Mouse (Mus musculus) mesoderm, embryonic 11.5 days (tissue): ENCODE data around the gene Tut1.

ENCODE experiments used
- DNase-seq: peaks from one replicate; pipeline ENCODE4 v3.0.0-alpha.2; 2012; ENCODE audit warnings: low read depth, low spot score

Tut1 gene

DNA sequence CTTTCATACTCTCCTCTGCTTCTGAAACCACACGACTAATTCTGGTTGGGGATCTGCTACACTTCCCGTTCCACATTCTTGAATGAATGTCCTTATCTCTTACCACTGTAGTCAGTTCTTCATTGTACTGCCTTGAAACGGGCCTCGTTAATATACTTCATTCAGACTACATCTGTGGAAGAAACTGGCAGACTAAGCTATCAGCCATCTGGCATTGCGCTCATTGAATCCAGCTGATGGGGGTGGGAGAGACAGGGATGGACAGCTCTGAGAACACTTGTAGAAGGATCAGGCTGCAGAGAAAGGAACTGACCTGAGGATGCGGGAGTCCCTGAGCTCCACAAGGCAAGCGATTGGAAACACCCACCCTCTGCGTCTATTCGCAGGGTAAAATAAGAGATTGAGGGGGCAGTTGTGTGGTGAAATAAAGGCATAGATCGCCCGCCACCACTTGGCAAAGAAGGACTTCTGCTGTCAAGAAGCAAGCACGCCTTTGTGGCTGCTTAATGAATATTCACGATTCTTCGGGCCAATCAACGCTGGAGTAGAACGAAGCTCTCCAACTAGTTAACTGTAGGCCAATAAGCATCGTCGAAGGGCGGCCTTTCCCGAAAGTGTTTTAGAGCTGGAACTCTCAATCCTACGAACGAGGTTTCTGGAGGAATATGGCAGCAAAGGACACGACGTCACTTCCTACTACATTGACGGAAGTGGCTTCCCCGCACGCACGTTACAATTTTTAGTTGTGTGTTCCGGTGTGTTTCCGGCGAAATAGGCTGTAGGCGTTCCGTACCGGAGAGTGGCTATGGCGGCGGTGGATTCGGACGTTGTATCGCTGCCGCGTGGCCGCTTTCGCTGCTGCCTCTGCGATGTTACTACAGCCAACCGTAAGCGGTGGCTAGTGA lies at the start of gene Tut1:
Tut1 (plus strand) TSS at position 713 of the 905 bp plus-strand sequence.
- DNase-seq, result peak; percentile 96

DNA sequence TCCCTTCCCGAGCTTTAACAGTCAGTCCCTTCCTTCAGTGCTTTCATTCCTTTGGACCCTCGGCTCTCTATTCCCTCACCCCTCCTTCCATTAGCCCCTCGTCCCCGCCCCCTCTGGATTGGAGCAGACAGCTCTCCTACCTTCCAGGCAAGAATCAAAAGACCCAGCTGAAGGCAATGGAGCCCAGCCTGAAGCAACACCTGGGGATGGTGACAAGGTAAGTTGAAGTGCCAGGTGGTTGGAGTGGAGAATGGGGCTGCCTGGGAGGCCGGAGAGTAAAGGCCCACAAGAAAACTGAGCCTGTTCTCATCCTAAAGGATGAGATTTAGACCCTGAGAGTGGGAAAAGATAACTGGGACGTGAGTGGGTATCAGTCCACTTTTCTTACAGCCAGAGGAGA lies 45.1 kb upstream of the Tut1 start:
- no peak for DNase-seq

DNA sequence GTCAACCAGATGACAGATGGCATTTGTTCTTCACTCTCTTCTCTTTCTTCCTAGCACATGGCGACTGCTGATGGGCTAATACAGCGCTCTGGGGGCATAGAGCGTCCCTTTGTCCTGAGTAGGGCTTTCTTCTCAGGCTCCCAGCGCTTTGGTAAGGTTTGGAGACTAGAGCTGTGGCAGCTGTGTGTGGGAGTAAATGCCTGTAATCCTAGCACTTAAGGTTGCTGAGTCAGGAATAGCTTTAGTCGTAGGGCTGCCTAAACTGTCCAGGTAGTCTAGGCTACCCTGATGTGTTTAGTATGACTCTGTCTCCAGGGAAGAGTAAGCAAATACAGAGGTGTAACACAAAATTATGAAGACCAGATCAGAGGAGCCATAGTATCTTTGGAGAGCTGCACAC lies 41.8 kb upstream of the Tut1 start:
- DNase-seq, result no peak

DNA sequence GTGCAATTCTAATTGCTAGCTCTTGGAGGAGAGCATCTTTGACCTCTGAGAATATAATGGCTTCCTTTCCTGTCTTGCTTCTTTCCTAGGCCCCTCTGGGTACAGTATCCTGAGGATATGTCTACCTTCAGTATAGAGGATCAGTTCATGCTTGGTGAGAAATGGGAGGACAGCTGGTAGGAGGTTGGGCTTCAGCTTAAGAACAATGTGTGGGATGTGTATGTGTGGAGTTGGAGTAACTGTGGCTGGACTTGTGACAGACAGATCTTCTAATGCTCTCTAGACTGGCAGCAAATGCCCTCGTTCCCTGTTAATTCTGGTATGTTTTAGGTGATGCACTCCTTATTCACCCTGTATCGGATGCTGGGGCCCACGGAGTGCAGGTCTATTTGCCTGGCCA lies 39.4 kb upstream of the Tut1 start:
- DNase-seq, result no peak

DNA sequence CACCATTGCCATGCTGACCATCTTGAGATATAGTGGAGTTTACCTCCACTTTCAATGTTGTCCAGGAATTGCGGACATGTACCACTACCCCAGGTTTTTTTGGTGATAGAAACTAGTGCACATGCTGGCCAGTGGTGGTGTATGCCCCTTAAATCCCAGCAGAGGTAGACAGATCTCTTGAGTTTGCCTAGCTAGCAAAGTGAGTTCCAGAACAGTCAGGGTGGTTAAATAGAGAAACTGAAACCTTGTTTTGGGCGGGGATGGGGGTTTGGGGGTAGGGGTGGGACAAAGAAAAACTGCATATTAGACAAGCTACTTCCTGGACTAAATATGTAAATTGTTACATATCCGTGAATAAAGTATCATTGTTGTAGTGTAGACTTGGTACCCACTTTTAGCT lies 34.6 kb upstream of the Tut1 start:
- no peak for DNase-seq

DNA sequence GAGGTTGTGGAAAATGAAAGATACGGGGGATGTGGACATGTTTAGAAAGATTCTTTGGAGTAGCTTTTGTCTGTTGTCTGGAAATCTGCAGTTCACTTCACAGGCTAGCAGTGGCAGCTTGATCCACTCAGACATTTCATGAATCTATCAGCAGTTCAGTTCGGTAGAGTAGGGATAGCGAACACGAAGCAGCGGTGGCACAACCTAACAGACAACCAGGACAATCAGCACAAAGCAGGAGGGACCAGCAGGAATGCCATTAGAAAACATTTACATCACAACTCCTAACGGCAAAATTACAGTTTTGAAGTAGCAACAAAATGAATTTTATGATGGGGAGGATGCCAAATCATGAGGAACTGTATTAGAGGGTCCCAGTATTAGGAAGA lies 34.0 kb upstream of the Tut1 start:
- no peak for DNase-seq

DNA sequence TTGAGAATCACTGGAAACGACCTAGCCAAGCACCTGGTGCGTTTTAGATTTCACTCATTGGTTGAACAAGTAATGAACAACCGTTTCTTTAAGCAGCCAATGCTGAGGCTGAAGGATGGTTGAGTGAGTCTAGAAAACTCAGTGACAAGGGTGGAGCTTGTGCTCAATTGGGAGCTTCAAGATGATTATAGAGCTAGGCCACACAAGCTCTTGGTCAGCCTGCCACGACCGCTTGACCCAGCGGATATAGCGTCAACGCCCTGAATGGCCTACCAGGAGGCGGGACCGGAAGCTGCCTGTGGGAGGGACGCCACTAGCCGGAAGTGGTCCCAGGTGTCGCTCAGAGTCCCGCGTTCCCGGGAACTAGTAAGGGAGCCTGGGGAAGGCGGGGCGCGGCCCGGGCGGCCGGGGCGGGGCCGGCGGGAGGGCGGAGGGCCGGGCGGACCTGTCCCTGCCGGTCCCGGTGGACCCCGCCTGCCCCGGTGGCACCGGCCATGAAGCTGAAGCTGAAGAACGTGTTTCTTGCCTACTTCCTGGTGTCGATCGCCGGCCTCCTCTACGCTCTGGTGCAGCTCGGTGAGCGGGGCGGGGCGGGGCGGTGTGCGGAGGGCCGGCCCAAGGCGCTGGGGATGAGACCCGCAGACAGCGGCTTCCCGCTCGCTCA lies 33.4 kb upstream of the Tut1 start, which contains the start of gene B3gat3:
B3gat3 (plus strand) TSS at position 302 of the 664 bp plus-strand sequence.
- DNase-seq, result peak; percentile 94

DNA sequence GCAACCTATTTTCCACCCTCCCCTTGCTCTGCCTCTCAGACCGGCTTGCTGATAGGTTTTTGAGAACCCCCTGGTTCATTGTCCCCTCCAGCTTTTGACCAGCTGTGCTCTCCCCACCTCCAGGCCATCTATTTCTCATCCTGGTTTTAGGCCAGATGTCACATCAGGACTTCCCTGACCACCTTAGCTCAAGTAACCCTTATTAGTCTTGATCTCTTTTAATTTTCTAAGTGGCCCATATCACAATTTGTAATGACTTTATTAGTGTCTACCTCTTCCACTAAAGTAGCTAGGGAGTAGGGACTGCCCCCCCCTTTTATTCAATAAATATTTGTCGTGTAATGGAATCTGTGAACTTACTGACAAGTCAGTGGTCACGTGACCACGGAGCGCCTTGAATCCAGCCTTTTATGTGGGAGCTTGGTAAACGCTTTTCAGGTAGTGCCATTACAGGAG lies 32.8 kb upstream of the Tut1 start:
- peak; percentile 68 for DNase-seq

DNA sequence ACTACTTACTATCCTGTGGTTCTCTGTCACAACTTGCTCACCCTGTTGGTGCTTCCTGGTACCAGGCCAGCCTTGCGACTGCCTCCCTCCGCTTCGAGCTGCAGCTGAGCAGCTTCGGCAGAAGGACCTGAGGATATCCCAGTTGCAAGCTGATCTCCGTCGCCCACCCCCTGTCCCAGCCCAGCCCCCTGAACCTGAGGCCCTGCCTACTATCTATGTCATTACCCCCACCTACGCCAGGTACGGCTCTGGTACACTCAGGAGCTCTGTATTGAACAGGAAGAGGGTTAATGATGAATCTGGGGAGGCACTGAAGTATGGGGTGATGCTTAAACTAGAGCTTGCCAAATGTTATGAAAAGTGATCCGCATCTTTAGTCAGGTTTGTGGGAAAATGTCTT lies 31.9 kb upstream of the Tut1 start:
- no peak for DNase-seq

DNA sequence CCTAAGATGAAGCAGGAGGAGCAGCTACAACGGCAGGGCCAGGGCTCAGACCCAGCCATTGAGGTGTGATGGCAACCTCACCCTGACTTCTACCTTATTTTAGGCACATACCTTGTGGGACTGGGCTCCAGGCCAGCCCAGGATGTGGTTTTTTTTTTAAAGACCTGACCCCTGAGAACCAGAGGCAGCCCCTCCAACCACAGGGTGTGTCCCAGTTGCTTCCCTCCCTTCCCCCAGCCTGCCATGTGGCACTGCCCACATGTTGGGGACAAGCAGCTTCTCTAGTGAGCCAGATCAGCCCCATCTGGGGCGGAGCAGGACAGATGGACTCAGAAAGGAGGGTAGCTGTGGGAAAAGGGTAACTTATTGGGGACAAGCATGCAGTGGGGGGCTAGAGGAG lies 26.9 kb upstream of the Tut1 start:
- no peak for DNase-seq

DNA sequence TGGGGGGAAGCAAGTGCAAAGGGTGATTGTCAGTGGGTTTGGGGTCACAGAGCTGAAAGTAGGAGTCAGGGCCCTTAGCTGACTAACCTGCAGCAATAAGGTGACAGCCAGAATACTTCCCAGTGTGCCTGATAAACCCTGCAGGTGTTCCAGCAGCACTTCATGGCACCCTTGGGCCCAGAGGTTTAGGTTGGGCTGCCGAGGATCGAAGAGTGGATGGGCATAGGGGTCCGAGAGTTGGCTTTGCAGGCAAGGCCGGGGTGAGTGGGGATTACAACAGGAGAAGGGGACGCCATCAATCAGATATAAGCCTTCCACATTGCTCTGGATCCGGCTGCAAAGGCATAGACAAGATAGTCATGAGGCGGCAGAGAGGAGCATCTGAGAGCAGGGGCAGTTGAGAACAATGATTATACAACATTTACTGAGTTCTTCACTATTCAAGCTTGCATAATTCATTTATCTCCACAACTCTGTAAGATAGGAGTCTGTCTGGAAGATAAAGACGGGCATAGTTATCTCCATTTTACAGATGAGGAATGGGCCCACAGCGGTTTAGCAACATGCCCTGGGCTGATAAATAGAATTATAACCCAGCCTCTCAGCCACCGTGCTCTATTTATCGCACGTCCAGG lies 25.6 kb upstream of the Tut1 start:
- DNase-seq, result no peak

DNA sequence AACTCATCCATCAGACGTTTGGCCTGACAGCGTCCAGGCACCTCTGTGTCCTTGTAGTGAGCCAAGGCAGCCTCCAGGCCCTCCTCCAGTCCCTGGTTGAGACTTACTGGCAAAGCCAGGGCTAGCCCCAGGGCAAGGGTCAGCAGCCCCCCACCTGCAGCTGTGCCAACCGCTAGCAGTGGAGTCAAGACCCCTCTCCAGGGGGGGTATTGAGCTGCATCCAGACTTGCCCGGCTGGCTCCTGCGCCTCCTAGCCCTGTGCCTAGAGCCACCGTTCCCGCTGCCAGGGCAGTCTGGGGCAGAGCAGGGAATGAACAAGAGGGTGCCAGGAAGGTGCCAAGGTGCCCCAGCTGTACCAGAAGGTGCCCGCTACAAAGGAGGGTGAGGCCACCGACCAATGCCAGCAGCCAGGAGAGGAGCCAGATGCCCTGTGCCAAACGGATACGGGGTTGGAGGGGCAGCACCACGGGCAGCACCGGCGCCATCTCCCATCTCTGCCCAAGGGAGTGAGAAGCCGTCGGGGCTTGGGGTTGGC lies 24.9 kb upstream of the Tut1 start:
- DNase-seq, result no peak

DNA sequence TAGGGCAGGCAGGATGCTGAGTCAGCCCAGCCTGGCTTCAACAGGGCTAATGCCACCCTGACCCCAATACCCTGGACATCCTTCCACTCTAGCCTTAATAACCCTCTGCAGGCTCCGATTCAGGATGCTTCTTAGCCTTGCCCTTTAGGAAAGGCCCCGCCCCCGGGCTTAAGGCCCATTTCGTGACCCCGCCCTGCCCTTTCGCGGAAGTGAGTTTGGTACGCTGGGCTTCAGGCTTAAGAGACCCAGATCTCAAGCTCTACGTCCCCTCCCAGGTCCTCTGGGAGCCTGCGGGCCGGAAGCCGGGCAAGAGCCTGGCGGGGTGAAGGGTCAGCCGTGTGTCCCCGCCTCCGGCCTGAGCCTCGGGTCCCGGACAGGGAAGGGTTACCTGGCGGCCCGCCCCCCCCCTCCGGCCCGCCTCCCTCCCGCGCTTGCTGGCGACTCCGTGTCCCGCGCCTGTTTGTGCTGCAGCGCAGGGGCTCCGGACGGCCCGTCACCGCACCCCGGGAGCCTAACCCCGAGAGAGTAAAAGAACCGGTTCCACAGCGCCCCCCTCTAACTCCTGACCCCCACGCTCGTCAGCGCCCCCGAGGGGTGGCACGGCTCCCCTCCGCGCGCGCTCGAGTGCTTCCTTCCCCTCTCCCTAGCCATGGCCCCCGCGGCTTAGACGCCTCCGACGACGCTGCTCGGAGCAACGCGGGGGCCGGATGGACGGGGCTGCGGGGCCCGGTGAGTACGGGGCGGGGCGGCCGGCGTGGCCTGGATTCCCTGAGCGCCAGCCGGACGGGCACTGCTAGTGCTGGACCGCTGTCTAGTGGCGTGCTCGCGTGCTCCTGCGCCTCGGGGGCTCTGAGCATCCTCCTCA lies 24.2 kb upstream of the Tut1 start, which contains the start of the genes Rom1 and Eml3:
Rom1 (minus strand) TSS at position 133 of the 865 bp plus-strand sequence.
Eml3 (plus strand) TSS at position 329 of the 865 bp plus-strand sequence.
- peak; percentile 80 for DNase-seq

DNA sequence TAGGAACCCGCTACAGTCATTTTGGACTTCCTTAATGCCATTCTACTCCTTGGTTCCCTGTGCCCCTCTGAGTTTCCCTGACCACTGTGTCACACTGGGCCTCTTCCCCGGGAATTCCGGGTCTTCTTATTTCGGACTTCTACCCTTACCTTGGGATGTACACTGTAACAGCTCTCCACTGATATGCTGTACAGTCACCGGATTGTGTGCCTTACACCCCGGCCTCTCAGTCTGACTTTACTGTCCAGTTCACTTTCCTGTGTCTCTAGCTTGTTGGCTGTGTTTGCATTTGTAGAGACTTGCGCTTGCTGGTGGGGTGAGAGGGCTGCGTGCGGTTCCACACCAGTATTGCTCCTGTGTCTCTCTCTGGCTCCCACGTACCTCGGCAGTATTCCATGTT lies 23.5 kb upstream of the Tut1 start:
- DNase-seq, result no peak

DNA sequence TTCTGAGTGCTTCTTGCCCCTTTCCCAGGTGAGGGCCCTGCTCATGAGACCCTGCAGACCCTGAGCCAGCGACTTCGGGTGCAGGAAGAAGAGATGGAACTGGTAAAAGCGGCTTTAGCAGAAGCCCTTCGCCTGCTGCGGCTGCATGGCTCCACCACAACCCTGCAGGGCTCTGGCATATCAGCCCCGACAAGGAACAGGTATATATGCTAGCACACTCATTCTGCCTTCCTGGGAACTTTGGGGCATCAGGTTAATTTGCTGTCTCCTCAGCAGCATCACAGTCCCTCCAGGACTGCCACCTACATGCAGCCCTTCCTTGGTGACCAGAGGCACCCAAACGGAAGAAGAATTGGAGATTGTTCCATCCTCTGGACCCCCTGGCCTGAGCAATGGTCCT lies 22.9 kb upstream of the Tut1 start:
- DNase-seq, result no peak

DNA sequence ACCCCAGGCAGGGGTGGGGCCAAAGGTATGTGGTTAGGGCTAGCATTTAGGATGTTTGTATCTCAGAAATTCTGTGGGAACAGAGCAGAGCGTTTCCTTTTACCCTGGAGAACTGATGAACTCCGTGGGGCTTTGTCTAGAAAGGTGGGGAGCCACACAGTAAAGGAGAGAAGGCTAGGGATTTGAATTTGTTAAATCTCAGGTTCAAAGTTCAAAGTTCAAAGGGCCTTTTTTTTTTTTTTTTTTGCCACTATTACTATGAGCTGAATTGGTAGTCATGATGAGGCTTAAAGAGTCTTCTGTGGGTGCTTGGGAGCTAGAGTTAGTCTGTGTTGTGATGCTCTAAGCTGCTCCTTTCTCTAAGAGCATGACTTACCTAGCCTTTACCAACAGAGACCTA lies 16.9 kb upstream of the Tut1 start:
- DNase-seq, result no peak

DNA sequence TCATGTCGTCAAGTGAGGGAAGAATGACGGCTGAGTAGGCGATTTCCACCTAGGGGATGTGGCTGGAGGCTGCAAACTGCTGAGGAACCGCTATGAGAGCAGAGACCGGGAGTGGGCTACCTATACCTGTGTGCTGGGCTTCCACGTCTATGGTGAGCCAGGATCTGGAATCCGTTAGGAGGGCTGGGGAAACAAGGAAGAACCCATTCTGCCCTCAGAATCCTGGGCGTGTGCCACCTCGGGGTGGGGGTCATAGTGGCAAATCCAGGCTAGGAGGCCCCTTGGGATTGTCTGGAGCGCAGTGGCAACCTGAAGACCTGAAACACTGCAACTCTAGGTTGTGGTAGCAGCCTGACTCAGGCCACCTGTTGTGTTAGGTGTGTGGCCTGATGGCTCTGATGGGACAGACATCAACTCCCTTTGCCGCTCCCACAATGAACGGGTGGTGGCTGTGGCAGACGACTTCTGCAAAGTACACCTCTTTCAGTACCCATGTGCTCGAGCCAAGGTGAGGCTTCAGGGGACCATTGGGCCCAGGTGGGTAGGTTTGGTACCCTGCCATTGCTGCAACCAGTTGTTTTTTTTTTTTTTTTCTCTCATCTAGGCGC lies 13.0 kb upstream of the Tut1 start:
- no peak for DNase-seq

DNA sequence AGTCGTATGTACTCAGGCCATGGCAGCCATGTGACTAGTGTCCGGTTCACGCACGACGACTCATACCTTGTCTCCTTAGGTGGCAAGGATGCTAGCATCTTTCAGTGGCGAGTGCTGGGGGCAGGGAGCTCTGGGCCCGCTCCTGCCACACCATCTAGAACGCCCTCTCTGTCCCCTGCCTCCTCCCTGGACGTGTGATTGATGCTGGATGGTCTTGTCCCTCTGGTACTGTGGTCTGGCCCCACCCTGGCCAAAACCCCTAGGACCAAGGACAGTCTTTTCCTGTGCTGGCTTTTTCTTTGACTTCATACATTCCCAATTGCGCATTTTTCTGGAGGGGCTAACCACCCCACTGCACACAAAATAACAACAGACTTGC lies 12.5 kb upstream of the Tut1 start:
- DNase-seq, result no peak

DNA sequence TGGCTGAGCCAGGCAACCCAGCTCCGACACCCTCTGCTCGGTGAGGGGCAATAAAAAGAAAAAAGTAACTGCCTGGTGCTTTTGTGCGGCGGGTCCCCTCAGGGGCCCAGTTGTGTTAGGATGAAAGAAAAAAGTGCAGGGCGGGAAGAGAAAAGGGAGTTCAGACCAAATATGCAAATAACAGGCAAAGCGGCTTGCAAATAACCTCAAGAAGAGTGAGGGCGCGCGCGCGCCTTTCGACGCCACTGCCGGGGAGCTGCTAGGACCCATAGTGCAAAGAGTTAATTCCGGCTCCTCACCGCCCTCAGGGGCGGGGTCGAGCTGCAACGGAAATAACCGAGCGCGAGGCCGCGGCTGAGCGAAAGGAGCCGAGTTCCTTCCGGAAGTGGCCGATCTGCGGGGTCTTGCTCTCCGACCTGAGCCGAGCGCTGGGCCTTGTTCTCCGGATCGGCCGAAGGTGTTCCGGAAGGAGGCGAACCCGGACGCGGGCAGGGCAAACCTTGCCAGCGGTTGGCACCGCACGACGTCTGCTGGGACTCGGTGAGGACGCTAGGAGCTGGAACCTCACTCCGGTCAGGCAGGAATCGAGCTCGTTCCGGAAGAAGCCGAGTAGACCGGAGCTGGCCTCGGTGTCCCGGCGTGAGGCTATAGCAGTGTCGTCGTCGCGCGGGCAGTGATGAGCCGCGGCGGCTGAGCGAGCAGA lies 12.0 kb upstream of the Tut1 start, which contains the start of gene Mta2:
Mta2 (plus strand) TSS at position 361 of the 703 bp plus-strand sequence.
- DNase-seq, result peak; percentile 98
